Mouse (Mus musculus) frontal cortex, postnatal 14 days (tissue): ENCODE data around the gene Tecpr1.

Experiments used
- DNase-seq, 2 experiments: peaks; one replicate each; pipeline ENCODE4 v3.0.0; 2022; ENCODE audit warnings: low spot score in 2 of 2

Tecpr1 gene

GRCm38 (mm10) chr5:144223503-144223862 is at the start of gene Tecpr1:
TSS of gene Tecpr1 (minus strand) at chr5:144223615.
- DNase-seq = peak; percentile 89 to 93

- DNase-seq = no peak
Measured at GRCm38 (mm10) chr5:144271772-144272171, 48.4 kb upstream of the Tecpr1 start.

GRCm38 (mm10) chr5:144271118-144271517 is 47.7 kb upstream of the Tecpr1 start:
- no peak for DNase-seq

- DNase-seq = no peak
Measured at GRCm38 (mm10) chr5:144270420-144270819, 47.0 kb upstream of the Tecpr1 start.

GRCm38 (mm10) chr5:144269926-144270325 is 46.5 kb upstream of the Tecpr1 start:
- DNase-seq = no peak

- DNase-seq = peak in 1 of 2 experiments; percentile 40
Measured at GRCm38 (mm10) chr5:144267535-144268241, 44.3 kb upstream of the Tecpr1 start.

- no peak for DNase-seq
Measured at GRCm38 (mm10) chr5:144263496-144263895, 40.1 kb upstream of the Tecpr1 start.

GRCm38 (mm10) chr5:144263082-144263481 is 39.7 kb upstream of the Tecpr1 start:
- no peak for DNase-seq

GRCm38 (mm10) chr5:144261829-144262228 is 38.4 kb upstream of the Tecpr1 start:
- no peak for DNase-seq

GRCm38 (mm10) chr5:144261309-144261708 is 37.9 kb upstream of the Tecpr1 start:
- DNase-seq = no peak

GRCm38 (mm10) chr5:144260464-144260863 is 37.0 kb upstream of the Tecpr1 start:
- DNase-seq = no peak

GRCm38 (mm10) chr5:144259228-144259627 is 35.8 kb upstream of the Tecpr1 start:
- DNase-seq = no peak

- no peak for DNase-seq
Measured at GRCm38 (mm10) chr5:144258687-144259086, 35.3 kb upstream of the Tecpr1 start.

- peak in 1 of 2 experiments; percentile 33 for DNase-seq
Measured at GRCm38 (mm10) chr5:144258131-144258611, 34.8 kb upstream of the Tecpr1 start.

- no peak for DNase-seq
Measured at GRCm38 (mm10) chr5:144257451-144258110, 34.2 kb upstream of the Tecpr1 start.

- DNase-seq = no peak
Measured at GRCm38 (mm10) chr5:144256888-144257287, 33.5 kb upstream of the Tecpr1 start.

GRCm38 (mm10) chr5:144256541-144256870 is 33.1 kb upstream of the Tecpr1 start:
- no peak for DNase-seq

- DNase-seq = peak in 1 of 2 experiments; percentile 30
Measured at GRCm38 (mm10) chr5:144255632-144256540, 32.5 kb upstream of the Tecpr1 start.

- peak; percentile 63 to 64 for DNase-seq
Measured at GRCm38 (mm10) chr5:144254811-144255631, 31.6 kb upstream of the Tecpr1 start.

GRCm38 (mm10) chr5:144254122-144254810 is 30.9 kb upstream of the Tecpr1 start:
- no peak for DNase-seq

- no peak for DNase-seq
Measured at GRCm38 (mm10) chr5:144253212-144253611, 29.8 kb upstream of the Tecpr1 start.
